Mouse (Mus musculus): Measurements from ENCODE around the gene Sytl2. TPM values are rescaled to one million over a fixed set of nuclear protein-coding genes. Genes with fewer than 3 reads are reported as not detected.

The Sytl2 gene
- polyA plus RNA-seq, 1 experiment from 2014 or later, result 7.1 TPM

DNA sequence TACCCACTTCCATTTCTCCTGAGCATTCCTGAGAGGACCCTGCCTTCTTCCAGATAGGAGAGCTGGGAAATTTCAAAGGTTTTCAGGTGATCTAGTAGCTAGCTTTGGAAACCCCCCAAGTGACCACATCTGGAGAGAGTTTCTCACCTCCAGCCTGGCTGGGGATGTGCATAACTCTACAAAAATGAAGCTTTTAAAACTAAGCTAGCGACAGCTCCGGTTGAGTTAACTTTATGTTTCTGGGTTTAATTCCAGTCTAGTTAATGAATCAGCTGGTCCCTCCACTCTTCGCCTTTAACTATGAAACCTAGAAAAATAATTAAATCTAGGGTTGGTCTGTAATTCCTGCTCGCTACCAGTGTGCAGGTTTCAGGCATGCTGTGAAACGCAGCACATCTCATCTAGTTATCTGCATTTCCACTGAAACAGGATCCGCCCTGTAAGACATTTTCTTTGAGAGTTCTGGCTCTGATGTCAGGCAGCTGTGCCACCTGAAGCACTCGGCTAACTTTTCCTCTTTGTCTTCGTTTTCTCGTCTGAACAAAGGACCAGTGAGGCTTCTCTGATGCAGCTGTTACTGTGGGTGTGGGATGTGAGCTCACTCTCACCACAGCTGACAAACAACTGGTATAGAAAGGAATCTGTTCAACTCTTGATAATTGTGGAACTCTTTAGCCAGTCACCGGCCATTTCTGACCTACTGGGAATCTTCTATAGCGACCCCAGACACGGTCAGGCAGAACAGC is 39.3 kb downstream of the Sytl2 start:
- WGBS, result 67% methylated on average over 12 of the region's 12 CpGs
- H3K4me2 ChIP-seq (ENCODE audit: low read depth, severe bottlenecking), result no peak overlapping the region
- no peak overlapping the region for H3K9ac ChIP-seq (ENCODE audit: low read length)
- peak; percentile 44; the same call in 1 of the 2 replicates for ATAC-seq (ENCODE audit: insufficient number of reproducible peaks, low FRiP score, low TSS enrichment, low read depth)
- no peaks in the 10 kb centered on the region for H3K36me3 ChIP-seq (ENCODE audit: control insufficient read depth, insufficient read depth, low read length)
- no peaks in the 10 kb centered on the region for H3K4me1 ChIP-seq (ENCODE audit: control insufficient read depth, insufficient read depth, low read length)
- H3K27me3 ChIP-seq (ENCODE audit: control insufficient read depth, insufficient read depth, low read length), result no peaks in the 10 kb centered on the region
- H3K27ac ChIP-seq (replicated peaks; ENCODE audit: low read depth, low read length), result no peak overlapping the region
- no peaks in the 10 kb centered on the region for H3K9me3 ChIP-seq (ENCODE audit: control insufficient read depth, low read length)
- H3K4me3 ChIP-seq (ENCODE audit: low read depth, low read length), result no peak overlapping the region
- no peak for DNase-seq (ENCODE audit: low spot score)

DNA sequence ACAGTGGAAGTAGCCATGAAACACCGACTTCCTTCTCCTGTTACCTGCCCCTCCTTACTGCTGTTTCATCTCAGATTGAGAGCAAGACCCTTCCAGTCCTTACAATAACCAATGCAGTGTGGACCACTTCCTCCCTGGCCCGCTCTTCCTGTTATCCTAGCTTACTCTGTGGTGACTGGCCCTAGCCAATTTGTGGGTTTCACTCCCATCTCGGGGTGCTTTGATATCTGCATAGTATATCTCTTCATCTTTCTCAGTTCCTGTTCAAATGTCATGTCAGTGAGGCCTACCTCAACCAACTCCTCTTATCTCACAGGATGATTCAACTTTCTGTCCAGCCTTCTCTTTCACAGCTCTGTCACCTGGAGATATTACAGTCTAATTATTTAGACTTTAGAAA is 42.9 kb downstream of the Sytl2 start:
- no peaks in the 10 kb centered on the region for H3K9me3 ChIP-seq (ENCODE audit: control insufficient read depth, low read length)
- H3K4me1 ChIP-seq (ENCODE audit: control insufficient read depth, insufficient read depth, low read length), result no peaks in the 10 kb centered on the region
- H3K36me3 ChIP-seq (ENCODE audit: control insufficient read depth, insufficient read depth, low read length), result no peaks in the 10 kb centered on the region
- H3K9ac ChIP-seq (ENCODE audit: low read length), result no peak overlapping the region
- ATAC-seq (ENCODE audit: insufficient number of reproducible peaks, low FRiP score, low TSS enrichment, low read depth) (no peak), DNase-seq (ENCODE audit: low spot score) (no peak)
- H3K27ac ChIP-seq (replicated peaks; ENCODE audit: low read depth, low read length), result no peak overlapping the region
- H3K27me3 ChIP-seq (ENCODE audit: control insufficient read depth, insufficient read depth, low read length), result no peaks in the 10 kb centered on the region
- WGBS, result 79% methylated on average over 3 of the region's 3 CpGs
- H3K4me2 ChIP-seq (ENCODE audit: low read depth, severe bottlenecking), result no peak overlapping the region
- H3K4me3 ChIP-seq (ENCODE audit: low read depth, low read length), result no peak overlapping the region

DNA sequence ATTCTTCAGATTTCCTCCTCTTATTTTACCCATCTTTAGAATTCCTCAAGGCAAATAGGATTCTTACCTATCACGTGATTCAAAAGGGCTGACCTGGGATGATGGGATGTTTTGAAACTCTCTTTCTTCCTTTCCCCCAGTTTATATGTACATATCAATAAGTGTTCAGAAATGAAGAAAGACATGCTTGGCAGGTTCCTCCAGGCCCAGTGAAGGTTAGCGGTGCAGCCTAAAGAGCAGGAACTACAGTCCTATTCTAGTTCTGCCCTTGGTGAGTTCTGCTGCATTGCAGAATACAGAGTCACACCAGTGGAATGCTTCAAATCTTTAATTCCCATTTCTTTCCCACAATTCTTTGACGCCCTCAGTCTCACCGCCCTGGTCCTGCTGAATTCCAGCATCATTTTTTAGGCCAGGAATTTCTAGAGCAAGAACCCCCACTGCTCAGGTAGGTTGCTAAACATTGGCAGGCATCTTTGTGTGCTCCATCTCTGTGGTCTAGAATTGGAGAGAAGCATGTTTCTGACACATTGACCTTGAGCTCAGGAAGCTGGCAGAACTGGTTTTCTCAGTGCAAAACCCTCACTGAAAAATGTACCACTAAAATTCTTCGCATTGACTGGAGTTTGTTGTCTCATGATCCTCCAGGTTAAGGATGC is 45.9 kb downstream of the Sytl2 start:
- Histone ChIP-seq H3K9ac (ENCODE audit: low read length) (no peak overlapping the region), H3K4me3 (ENCODE audit: low read depth, low read length) (no peak overlapping the region), H3K4me1 (ENCODE audit: control insufficient read depth, insufficient read depth, low read length) (no peaks in the 10 kb centered on the region), H3K9me3 (ENCODE audit: control insufficient read depth, low read length) (no peaks in the 10 kb centered on the region), H3K27ac (replicated peaks; ENCODE audit: low read depth, low read length) (no peak overlapping the region), H3K36me3 (ENCODE audit: control insufficient read depth, insufficient read depth, low read length) (no peaks in the 10 kb centered on the region), H3K4me2 (ENCODE audit: low read depth, severe bottlenecking) (no peak overlapping the region), H3K27me3 (ENCODE audit: control insufficient read depth, insufficient read depth, low read length) (no peaks in the 10 kb centered on the region)
- ATAC-seq (ENCODE audit: insufficient number of reproducible peaks, low FRiP score, low TSS enrichment, low read depth), result no peak
- no peak for DNase-seq (ENCODE audit: low spot score)
- 88% methylated on average over 5 of the region's 5 CpGs for WGBS

DNA sequence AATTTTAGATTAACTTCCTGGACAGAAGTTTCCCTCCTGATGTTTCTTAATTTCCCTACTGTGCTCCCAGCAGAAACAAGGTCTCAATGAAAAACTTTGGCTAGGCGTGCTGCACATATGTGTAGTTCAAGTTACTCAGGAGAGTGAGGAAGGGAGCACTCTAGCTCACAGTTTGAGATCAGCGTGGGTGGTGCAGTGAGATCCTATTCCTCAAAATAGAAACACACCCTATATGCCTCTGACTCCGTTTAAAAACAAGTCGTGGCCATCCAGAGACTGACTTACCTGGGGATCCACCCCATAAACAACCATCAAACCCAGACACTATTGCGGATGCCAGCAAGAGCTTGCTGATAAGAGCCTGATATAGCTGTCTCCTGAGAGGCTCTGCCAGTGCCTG is 47.0 kb downstream of the Sytl2 start:
- H3K9me3 ChIP-seq (ENCODE audit: control insufficient read depth, low read length), result no peaks in the 10 kb centered on the region
- no peak overlapping the region for H3K4me2 ChIP-seq (ENCODE audit: low read depth, severe bottlenecking)

DNA sequence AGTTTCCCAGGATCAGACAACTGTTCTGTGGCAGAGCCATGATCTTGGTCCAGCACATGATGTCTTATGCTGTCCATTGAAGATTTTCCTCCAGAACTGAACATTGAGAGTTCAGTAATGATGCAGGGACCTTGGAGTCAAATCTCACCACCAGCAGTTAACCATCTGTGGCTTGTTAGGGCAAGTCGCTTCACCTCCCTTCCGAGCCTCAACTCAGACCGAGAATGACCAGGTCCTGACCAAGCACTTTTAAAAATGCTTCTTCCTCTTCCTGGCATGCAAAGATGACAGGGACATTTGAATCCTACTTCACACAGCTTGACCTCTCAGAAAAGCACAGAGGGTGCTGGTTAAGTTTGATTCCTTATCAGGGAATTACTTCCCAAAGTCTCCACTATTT is 50.1 kb downstream of the Sytl2 start:
- H3K36me3 ChIP-seq (ENCODE audit: control insufficient read depth, insufficient read depth, low read length), result no peaks in the 10 kb centered on the region
- DNase-seq (ENCODE audit: low spot score) (no peak), ATAC-seq (ENCODE audit: insufficient number of reproducible peaks, low FRiP score, low TSS enrichment, low read depth) (no peak)
- H3K4me3 ChIP-seq (ENCODE audit: low read depth, low read length), result no peak overlapping the region
- WGBS, result 77% methylated on average over 3 of the region's 3 CpGs
- no peak overlapping the region for H3K27ac ChIP-seq (replicated peaks; ENCODE audit: low read depth, low read length)
- no peaks in the 10 kb centered on the region for H3K9me3 ChIP-seq (ENCODE audit: control insufficient read depth, low read length)
- H3K4me1 ChIP-seq (ENCODE audit: control insufficient read depth, insufficient read depth, low read length), result no peaks in the 10 kb centered on the region
- no peak overlapping the region for H3K9ac ChIP-seq (ENCODE audit: low read length)
- no peaks in the 10 kb centered on the region for H3K27me3 ChIP-seq (ENCODE audit: control insufficient read depth, insufficient read depth, low read length)
- H3K4me2 ChIP-seq (ENCODE audit: low read depth, severe bottlenecking), result no peak overlapping the region

More for the DNA sequence above, 47.0 kb downstream of the Sytl2 start:
- Histone ChIP-seq H3K27ac (replicated peaks; ENCODE audit: low read depth, low read length) (no peak overlapping the region), H3K27me3 (ENCODE audit: control insufficient read depth, insufficient read depth, low read length) (no peaks in the 10 kb centered on the region), H3K4me3 (ENCODE audit: low read depth, low read length) (no peak overlapping the region), H3K36me3 (ENCODE audit: control insufficient read depth, insufficient read depth, low read length) (no peaks in the 10 kb centered on the region), H3K9ac (ENCODE audit: low read length) (no peak overlapping the region), H3K4me1 (ENCODE audit: control insufficient read depth, insufficient read depth, low read length) (no peaks in the 10 kb centered on the region)
- 78% methylated on average over 5 of the region's 5 CpGs for WGBS
- no peak for ATAC-seq (ENCODE audit: insufficient number of reproducible peaks, low FRiP score, low TSS enrichment, low read depth)
- no peak for DNase-seq (ENCODE audit: low spot score)

DNA sequence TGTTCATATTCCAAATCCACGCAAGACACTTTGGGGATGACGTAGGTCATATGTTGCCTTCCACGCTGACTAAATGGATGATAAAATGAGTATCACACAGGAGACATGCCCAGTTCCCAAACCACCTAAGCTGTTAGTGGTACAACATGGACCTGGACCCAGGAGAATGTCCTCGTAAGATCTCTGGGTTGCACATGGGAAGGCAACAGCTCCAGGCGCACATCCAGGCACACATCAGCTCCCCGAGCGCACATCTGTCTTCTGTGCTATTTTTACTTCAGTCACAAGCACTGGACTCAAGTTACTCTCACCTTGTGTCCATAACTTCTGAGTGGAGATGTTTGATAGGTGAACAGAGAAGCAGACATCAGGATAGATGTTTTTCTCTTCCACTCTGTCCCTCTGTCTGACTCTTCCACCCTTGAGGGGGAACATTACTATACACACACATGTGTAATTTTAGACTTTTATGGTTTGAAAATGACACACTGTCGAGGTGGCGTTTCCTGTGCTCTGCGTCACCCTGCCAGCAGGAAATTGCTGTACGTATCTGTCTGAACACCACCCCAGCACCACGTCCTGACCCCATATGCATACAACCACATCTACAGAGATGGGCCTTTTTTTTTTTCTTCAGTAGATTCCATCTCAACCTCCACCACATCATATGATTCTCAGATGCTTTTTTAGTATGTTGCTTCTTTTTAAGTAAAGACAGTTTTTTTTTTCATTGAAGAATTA is 51.6 kb downstream of the Sytl2 start:
- Histone ChIP-seq H3K27me3 (ENCODE audit: control insufficient read depth, insufficient read depth, low read length) (no peaks in the 10 kb centered on the region), H3K36me3 (ENCODE audit: control insufficient read depth, insufficient read depth, low read length) (no peaks in the 10 kb centered on the region), H3K4me2 (ENCODE audit: low read depth, severe bottlenecking) (no peak overlapping the region), H3K27ac (replicated peaks; ENCODE audit: low read depth, low read length) (no peak overlapping the region), H3K9ac (ENCODE audit: low read length) (no peak overlapping the region), H3K4me3 (ENCODE audit: low read depth, low read length) (no peak overlapping the region), H3K9me3 (ENCODE audit: control insufficient read depth, low read length) (no peaks in the 10 kb centered on the region), H3K4me1 (ENCODE audit: control insufficient read depth, insufficient read depth, low read length) (no peaks in the 10 kb centered on the region)
- WGBS, result 73% methylated on average over 12 of the region's 12 CpGs
- no peak for ATAC-seq (ENCODE audit: insufficient number of reproducible peaks, low FRiP score, low TSS enrichment, low read depth)
- no peak for DNase-seq (ENCODE audit: low spot score)

DNA sequence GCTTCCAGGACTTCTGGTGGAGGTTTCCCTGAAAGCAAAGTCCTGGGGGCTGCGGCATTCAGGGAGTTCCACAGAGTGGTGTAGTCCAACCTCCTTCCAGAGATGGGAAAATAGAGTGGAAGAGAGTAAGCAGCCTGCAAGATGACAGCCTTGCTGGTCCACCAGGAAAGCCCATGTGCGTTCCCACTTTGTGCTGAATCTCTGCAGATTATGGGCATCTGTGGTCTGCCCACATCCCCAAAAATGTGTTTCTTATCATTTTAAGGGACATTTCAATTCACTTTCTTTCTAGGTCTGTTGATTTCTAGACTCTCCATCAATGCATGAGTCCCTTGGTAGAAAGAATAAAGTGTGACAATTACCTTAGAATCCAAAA is 52.2 kb downstream of the Sytl2 start:
- 95% methylated on average over 2 of the region's 2 CpGs for WGBS
- no peaks in the 10 kb centered on the region for H3K36me3 ChIP-seq (ENCODE audit: control insufficient read depth, insufficient read depth, low read length)
- DNase-seq (ENCODE audit: low spot score) (no peak), ATAC-seq (ENCODE audit: insufficient number of reproducible peaks, low FRiP score, low TSS enrichment, low read depth) (no peak)
- no peak overlapping the region for H3K4me3 ChIP-seq (ENCODE audit: low read depth, low read length)
- no peaks in the 10 kb centered on the region for H3K9me3 ChIP-seq (ENCODE audit: control insufficient read depth, low read length)
- no peak overlapping the region for H3K9ac ChIP-seq (ENCODE audit: low read length)
- no peak overlapping the region for H3K4me2 ChIP-seq (ENCODE audit: low read depth, severe bottlenecking)
- H3K27ac ChIP-seq (replicated peaks; ENCODE audit: low read depth, low read length), result no peak overlapping the region
- H3K27me3 ChIP-seq (ENCODE audit: control insufficient read depth, insufficient read depth, low read length), result no peaks in the 10 kb centered on the region
- no peaks in the 10 kb centered on the region for H3K4me1 ChIP-seq (ENCODE audit: control insufficient read depth, insufficient read depth, low read length)

DNA sequence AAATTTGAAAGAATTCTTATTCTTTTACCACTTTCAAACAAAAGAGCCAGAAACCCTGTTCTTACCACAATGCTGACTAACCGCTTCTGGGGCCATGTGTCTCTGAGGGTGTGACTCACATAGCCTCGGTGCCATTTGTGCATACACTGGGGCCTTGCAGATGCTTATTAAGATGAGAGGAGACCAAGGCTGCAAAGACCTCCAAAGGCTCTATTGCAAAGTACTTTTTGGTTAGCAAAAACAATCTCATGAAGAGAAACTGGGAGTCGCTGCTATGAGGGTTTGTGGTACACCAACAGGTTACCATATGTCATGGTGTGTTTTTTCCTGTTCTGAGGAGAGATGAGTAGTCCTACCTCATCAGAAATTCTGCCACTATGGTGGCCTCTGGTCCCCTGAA is 53.4 kb downstream of the Sytl2 start:
- no peak for DNase-seq (ENCODE audit: low spot score)
- no peak for ATAC-seq (ENCODE audit: insufficient number of reproducible peaks, low FRiP score, low TSS enrichment, low read depth)
- 79% methylated on average over 3 of the region's 3 CpGs for WGBS
- Histone ChIP-seq H3K9me3 (ENCODE audit: control insufficient read depth, low read length) (no peaks in the 10 kb centered on the region), H3K9ac (ENCODE audit: low read length) (no peak overlapping the region), H3K4me1 (ENCODE audit: control insufficient read depth, insufficient read depth, low read length) (no peaks in the 10 kb centered on the region), H3K27me3 (ENCODE audit: control insufficient read depth, insufficient read depth, low read length) (no peaks in the 10 kb centered on the region), H3K36me3 (ENCODE audit: control insufficient read depth, insufficient read depth, low read length) (no peaks in the 10 kb centered on the region), H3K27ac (replicated peaks; ENCODE audit: low read depth, low read length) (no peak overlapping the region), H3K4me2 (ENCODE audit: low read depth, severe bottlenecking) (no peak overlapping the region), H3K4me3 (ENCODE audit: low read depth, low read length) (no peak overlapping the region)

All from limb, embryonic 11.5 days (tissue).